Mouse (Mus musculus) small intestine, adult 2 months (tissue): Measurements from ENCODE around the gene Prkag2.

ENCODE experiments used
- CTCF ChIP-seq: fragments of 200-500 bp; IDR thresholded peaks from 2 replicates; pipeline ENCODE4 v1.5.1; 2012; ENCODE audit warnings: low read depth, mild to moderate bottlenecking, control low read depth, inconsistent platforms, low read length, moderate library complexity, mixed read lengths; ENCODE audit not compliant: insufficient replicate concordance, insufficient read length; ENCODE audit errors: extremely low read depth
- POLR2A ChIP-seq: fragments of 200-500 bp; IDR thresholded peaks from 2 replicates; pipeline ENCODE4 v1.6.1; 2012; ENCODE audit warnings: low read depth, mild to moderate bottlenecking, control low read depth, inconsistent platforms, low read length, moderate library complexity

GRCm38 (mm10) chr5:24969241-24969880 lies 131.1 kb downstream of the Prkag2 start:
- TF ChIP-seq CTCF (peak; percentile 24; the same call in 1 of the 2 replicates), POLR2A (no peak)
